Mouse (Mus musculus) myocyte (in vitro differentiated cells): ENCODE measurements at regions not wholly inside any gene's neighbourhood (a gene's known extent, or its start where the extent isn't known, plus 50 kb on each side); places are given as distances from the start of the nearest gene placed in this dataset.
A peak's percentile ranks its signal among the peaks of the same experiment; 100 is the strongest.

ENCODE experiments used
- H3K27me3 ChIP-seq: one replicate; pipeline ENCODE4 v1.6.1; 2011; ENCODE audit not compliant: control insufficient read depth, insufficient read depth, insufficient read length
- H3K36me3 ChIP-seq: one replicate; pipeline ENCODE4 v1.6.1; 2011; ENCODE audit not compliant: control insufficient read depth, insufficient read depth
- H3K4me2 ChIP-seq: one replicate; pipeline ENCODE4 v1.6.1; 2011; ENCODE audit warnings: low read depth, control low read depth
- H3K4me3 ChIP-seq: one replicate; pipeline ENCODE4 v1.5.1; 2011; ENCODE audit warnings: mild to moderate bottlenecking, control low read depth, moderate library complexity
- H3K79me2 ChIP-seq: one replicate; pipeline ENCODE4 v1.6.1; 2011; ENCODE audit not compliant: control insufficient read depth, insufficient read depth
- H3ac ChIP-seq: one replicate; pipeline ENCODE4 v1.6.1; 2011; ENCODE audit not compliant: control insufficient read depth, insufficient read length
- CEBPB ChIP-seq: IDR thresholded peaks from 2 replicates; pipeline ENCODE4 v1.6.1; 2011; ENCODE audit warnings: mild to moderate bottlenecking, moderate library complexity; ENCODE audit not compliant: poor library complexity, insufficient read depth, severe bottlenecking
- E2F4 ChIP-seq: IDR thresholded peaks from one replicate; pipeline ENCODE4 v1.6.1; 2011; ENCODE audit warnings: mild to moderate bottlenecking, control low read depth, moderate library complexity; ENCODE audit not compliant: insufficient read depth
- MAX ChIP-seq: IDR thresholded peaks from one replicate; pipeline ENCODE4 v1.6.1; 2011; ENCODE audit warnings: low read depth, mild to moderate bottlenecking, control low read depth
- MYOD1 ChIP-seq, 3 experiments: IDR thresholded peaks; one replicate each; pipeline ENCODE4 v1.6.1; 2011; ENCODE audit warnings: control low read depth in 2 of 3, low read depth in 2 of 3, mild to moderate bottlenecking in 2 of 3, moderate library complexity in 1 of 3; ENCODE audit not compliant: insufficient read length in 2 of 3, control insufficient read depth in 1 of 3
- MYOG ChIP-seq, 3 experiments: IDR thresholded peaks; one replicate each; pipeline ENCODE4 v1.6.1; 2011; ENCODE audit warnings: control low read depth in 2 of 3, low read depth in 2 of 3, mild to moderate bottlenecking in 2 of 3; ENCODE audit not compliant: insufficient read length in 2 of 3, control insufficient read depth in 1 of 3, insufficient read depth in 1 of 3
- POLR2A ChIP-seq: IDR thresholded peaks from one replicate; pipeline ENCODE4 v1.6.1; 2011; ENCODE audit warnings: low read depth, mild to moderate bottlenecking, control low read depth, moderate library complexity; ENCODE audit not compliant: insufficient read length
- POLR2AphosphoS2 ChIP-seq: IDR thresholded peaks from one replicate; pipeline ENCODE4 v1.6.1; 2011; ENCODE audit warnings: low read depth, control low read depth; ENCODE audit not compliant: insufficient read length
- REST ChIP-seq: IDR thresholded peaks from one replicate; pipeline ENCODE4 v1.6.1; 2011; ENCODE audit warnings: mild to moderate bottlenecking, control low read depth, moderate library complexity; ENCODE audit not compliant: insufficient read depth, insufficient read length
- SRF ChIP-seq: IDR thresholded peaks from one replicate; pipeline ENCODE4 v1.6.1; 2011; ENCODE audit warnings: low read depth; ENCODE audit not compliant: control insufficient read depth, insufficient read length
- TCF12 ChIP-seq: IDR thresholded peaks from one replicate; pipeline ENCODE4 v1.6.1; 2011; ENCODE audit warnings: mild to moderate bottlenecking, control low read depth; ENCODE audit not compliant: poor library complexity, insufficient read depth, severe bottlenecking
- TCF3 ChIP-seq: IDR thresholded peaks from one replicate; pipeline ENCODE4 v1.6.1; 2011; ENCODE audit warnings: low read depth, control low read depth; ENCODE audit not compliant: insufficient read length
- USF1 ChIP-seq: IDR thresholded peaks from one replicate; pipeline ENCODE4 v1.6.1; 2011; ENCODE audit warnings: low read depth, mild to moderate bottlenecking, control low read depth, moderate library complexity

- no peaks in the 10 kb centered on the region for H3K79me2 ChIP-seq
- H3ac ChIP-seq: no peak overlapping the region
- TF ChIP-seq MYOG (IDR thresholded peaks at IDR 0.05; ENCODE audit: control insufficient read depth in 1 of 3, insufficient read depth in 1 of 3, insufficient read length in 2 of 3, low read depth in 2 of 3) (peak in 2 of 3 experiments; percentile 52 to 67), USF1 (no peak), MYOD1 (IDR thresholded peaks at IDR 0.05; ENCODE audit: control insufficient read depth in 1 of 3, insufficient read length in 2 of 3, low read depth in 2 of 3) (peak in 2 of 3 experiments; percentile 43 to 49)
- no peak overlapping the region for H3K4me3 ChIP-seq
- no peaks in the 10 kb centered on the region for H3K36me3 ChIP-seq
- H3K4me2 ChIP-seq: no peak overlapping the region
- H3K27me3 ChIP-seq: no peaks in the 10 kb centered on the region
Measured at GRCm38 (mm10) chr2:72781369-72782275, 198.6 kb downstream of the Sp3 start.

GRCm38 (mm10) chr2:72782355-72782754, 197.9 kb downstream of the Sp3 start:
- Histone ChIP-seq H3K4me2 (no peak overlapping the region), H3K79me2 (no peaks in the 10 kb centered on the region), H3K36me3 (no peaks in the 10 kb centered on the region), H3K4me3 (no peak overlapping the region), H3ac (no peak overlapping the region), H3K27me3 (no peaks in the 10 kb centered on the region)
- TF ChIP-seq TCF3 (no peak), TCF12 (no peak), CEBPB (no peak), E2F4 (no peak), USF1 (no peak)

- H3ac ChIP-seq: no peak overlapping the region
- TF ChIP-seq TCF3: no peak
- no peak for TF ChIP-seq MYOD1 (IDR thresholded peaks at IDR 0.05; ENCODE audit: control insufficient read depth in 1 of 3, insufficient read length in 2 of 3, low read depth in 2 of 3)
- no peak for TF ChIP-seq REST
- no peak for TF ChIP-seq TCF12
- no peak for TF ChIP-seq USF1
- TF ChIP-seq POLR2AphosphoS2: no peak
- no peak for TF ChIP-seq MYOG (IDR thresholded peaks at IDR 0.05; ENCODE audit: control insufficient read depth in 1 of 3, insufficient read depth in 1 of 3, insufficient read length in 2 of 3, low read depth in 2 of 3)
- TF ChIP-seq E2F4: no peak
- TF ChIP-seq MAX: no peak
- TF ChIP-seq SRF: no peak
- TF ChIP-seq CEBPB: no peak
- no peak for TF ChIP-seq POLR2A
- no peaks in the 10 kb centered on the region for H3K36me3 ChIP-seq
- no peak overlapping the region for H3K4me2 ChIP-seq
- no peaks in the 10 kb centered on the region for H3K79me2 ChIP-seq
- H3K4me3 ChIP-seq: no peak overlapping the region
- H3K27me3 ChIP-seq: no peaks in the 10 kb centered on the region
Measured at GRCm38 (mm10) chr2:72785365-72786043, 194.7 kb downstream of the Sp3 start.

GRCm38 (mm10) chr2:72786044-72786737, 194.1 kb downstream of the Sp3 start:
- H3K4me3 ChIP-seq: no peak overlapping the region
- no peaks in the 10 kb centered on the region for H3K36me3 ChIP-seq
- H3ac ChIP-seq: no peak overlapping the region
- TF ChIP-seq POLR2A (no peak), USF1 (no peak), TCF12 (no peak), SRF (no peak), CEBPB (no peak), MAX (no peak), REST (no peak), TCF3 (no peak), E2F4 (no peak), MYOD1 (IDR thresholded peaks at IDR 0.05; ENCODE audit: control insufficient read depth in 1 of 3, insufficient read length in 2 of 3, low read depth in 2 of 3) (no peak), POLR2AphosphoS2 (no peak), MYOG (IDR thresholded peaks at IDR 0.05; ENCODE audit: control insufficient read depth in 1 of 3, insufficient read depth in 1 of 3, insufficient read length in 2 of 3, low read depth in 2 of 3) (no peak)
- H3K79me2 ChIP-seq: no peaks in the 10 kb centered on the region
- no peaks in the 10 kb centered on the region for H3K27me3 ChIP-seq
- no peak overlapping the region for H3K4me2 ChIP-seq
